Comparison of ENCODE assay signal across 35 mouse cellular contexts in the genomic region with DNA sequence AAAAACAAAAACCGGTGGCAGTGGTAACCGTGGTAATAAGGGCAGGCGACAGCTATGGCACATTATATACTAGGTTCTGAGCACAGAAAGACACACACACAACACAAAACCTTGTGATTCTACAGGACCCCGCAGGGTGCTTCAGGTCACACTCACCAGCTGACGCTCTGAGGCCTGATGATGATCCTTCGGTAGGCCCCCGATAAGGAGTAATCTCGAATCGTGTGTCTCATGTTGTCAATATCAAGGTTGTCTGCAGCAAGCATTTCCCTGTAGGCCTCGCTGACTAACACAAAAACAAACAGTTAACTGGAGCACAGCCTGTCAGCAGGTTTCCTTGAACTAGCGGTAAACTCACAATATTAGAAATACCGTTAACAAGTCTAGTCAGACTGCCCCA.
"Had no signal": no experiment of that assay in that cellular context is flagged by ENCODE, and none has a peak within 500 bp of the region (broad histone marks: within the 10 kb centered on the region; RNA-seq: fewer than 3 reads in every experiment).

No protein-coding gene starts in this region.

- H3K27me3 ChIP-seq: heart, embryonic 12.5 days; heart, embryonic 13.5 days; heart, embryonic 15.5 days; hindbrain, embryonic 12.5 days; hindbrain, embryonic 13.5 days; hindbrain, embryonic 15.5 days; intestine, embryonic 15.5 days; kidney, embryonic 15.5 days had no signal

- H3K4me1 ChIP-seq: hindbrain, embryonic 10.5 days; hindbrain, embryonic 12.5 days; hindbrain, embryonic 13.5 days; hindbrain, embryonic 15.5 days; intestine, embryonic 15.5 days; kidney, embryonic 15.5 days had no signal

- H3K9ac ChIP-seq: heart, embryonic 12.5 days; heart, embryonic 13.5 days; heart, embryonic 15.5 days; hindbrain, embryonic 12.5 days; hindbrain, embryonic 13.5 days; hindbrain, embryonic 14.5 days; hindbrain, embryonic 15.5 days; intestine, embryonic 15.5 days; kidney, embryonic 15.5 days had no signal

- DNase-seq: heart, postnatal 10 days; heart, postnatal 14 days; heart, postnatal 36 days; heart, postnatal 4 days; kidney, adult 11 months; kidney, adult 18-20 months; kidney, adult 2 months; kidney, adult 8-10 months; kidney, adult 9 months; kidney, postnatal 10 days; kidney, postnatal 14 days; kidney, postnatal 25 days; kidney, postnatal 36 days; kidney, postnatal 4 days; layer of hippocampus, adult 9-11 months; layer of hippocampus, postnatal 36 days had no signal

- ATAC-seq: hindbrain, embryonic 16.5 days; hindbrain, postnatal 0 days; inflammation-experienced regulatory T-cells, adult 6 months; intestine, embryonic 15.5 days; intestine, embryonic 16.5 days; intestine, postnatal 0 days had no signal

- H3K9me3 ChIP-seq: heart, embryonic 10.5 days; heart, embryonic 12.5 days; heart, embryonic 13.5 days; heart, embryonic 15.5 days; hindbrain, embryonic 10.5 days; hindbrain, embryonic 12.5 days; hindbrain, embryonic 13.5 days; hindbrain, embryonic 15.5 days; intestine, embryonic 15.5 days; kidney, embryonic 15.5 days had no signal

- H3K4me3 ChIP-seq: heart, embryonic 10.5 days; heart, embryonic 12.5 days; heart, embryonic 13.5 days; heart, embryonic 15.5 days; hindbrain, embryonic 10.5 days; hindbrain, embryonic 12.5 days; hindbrain, embryonic 13.5 days; hindbrain, embryonic 15.5 days; intestine, embryonic 15.5 days; kidney, embryonic 15.5 days; layer of hippocampus, adult 2 months had no signal

- H3K4me2 ChIP-seq: heart, embryonic 11.5 days; heart, embryonic 12.5 days; heart, embryonic 13.5 days; heart, embryonic 15.5 days; hindbrain, embryonic 12.5 days; hindbrain, embryonic 13.5 days; hindbrain, embryonic 14.5 days; hindbrain, embryonic 15.5 days; intestine, embryonic 15.5 days; kidney, embryonic 15.5 days had no signal

- H3K27ac ChIP-seq: heart, embryonic 10.5 days; heart, embryonic 13.5 days; heart, embryonic 15.5 days; hindbrain, embryonic 10.5 days; hindbrain, embryonic 12.5 days; hindbrain, embryonic 13.5 days; hindbrain, embryonic 14.5 days; hindbrain, embryonic 15.5 days; hindbrain, postnatal 0 days; intestine, embryonic 15.5 days; kidney, embryonic 15.5 days; kidney, postnatal 0 days; layer of hippocampus, adult 2 months had no signal
